Mouse (Mus musculus): ENCODE results near the gene Sox5. TPM values are rescaled to one million over a fixed set of nuclear protein-coding genes. Genes with fewer than 3 reads are reported as not detected.
A peak's percentile ranks its signal among the peaks of the same experiment; 100 is the strongest.

The Sox5 gene
- total and polyA plus RNA-seq, 3 experiments = 1.7 to 3.4 (median 2.4) TPM

GRCm38 (mm10) chr6:144443681-144444080, 338.1 kb downstream of the Sox5 start:
- H3K27ac ChIP-seq = no peak overlapping the region
- intact Hi-C loops (cut with DNase I) = no loop called here
- no peak for DNase-seq
- H3K4me3 ChIP-seq = no peak overlapping the region
- no peaks in the 10 kb centered on the region for H3K4me1 ChIP-seq (ENCODE audit: control insufficient read depth, insufficient read depth, low read length)
- no peaks in the 10 kb centered on the region for H3K27me3 ChIP-seq (ENCODE audit: control insufficient read depth, insufficient read depth, low read length)
- no peaks in the 10 kb centered on the region for H3K79me2 ChIP-seq (replicated peaks; ENCODE audit: control insufficient read depth, insufficient read depth, low read length)
- TF ChIP-seq EP300 (IDR thresholded peaks at IDR 0.05; ENCODE audit: insufficient read depth, low read depth, low read length) = no peak
- no peak for TF ChIP-seq POLR2A (IDR thresholded peaks at IDR 0.05; ENCODE audit: insufficient read depth, low read depth, low read length)
- TF ChIP-seq CTCF (IDR thresholded peaks at IDR 0.05) = no peak
- WGBS = 70% methylated on average over 1 of the region's 1 CpGs
- no peak overlapping the region for H3K9ac ChIP-seq (ENCODE audit: low read depth, low read length)
- H3K36me3 ChIP-seq (ENCODE audit: control insufficient read depth, insufficient read depth, low read length) = no peaks in the 10 kb centered on the region

GRCm38 (mm10) chr6:144429276-144429675, 352.5 kb downstream of the Sox5 start:
- no peak overlapping the region for H3K9ac ChIP-seq (ENCODE audit: low read depth, low read length)
- 67% methylated on average over 5 of the region's 5 CpGs for WGBS
- intact Hi-C loops (cut with DNase I) = no loop called here
- no peaks in the 10 kb centered on the region for H3K4me1 ChIP-seq (ENCODE audit: control insufficient read depth, insufficient read depth, low read length)
- H3K27me3 ChIP-seq (ENCODE audit: control insufficient read depth, insufficient read depth, low read length) = no peaks in the 10 kb centered on the region
- no peaks in the 10 kb centered on the region for H3K36me3 ChIP-seq (ENCODE audit: control insufficient read depth, insufficient read depth, low read length)
- H3K4me3 ChIP-seq = no peak overlapping the region
- TF ChIP-seq EP300 (IDR thresholded peaks at IDR 0.05; ENCODE audit: insufficient read depth, low read depth, low read length) = no peak
- TF ChIP-seq CTCF (IDR thresholded peaks at IDR 0.05) = peak; percentile 49
- no peaks in the 10 kb centered on the region for H3K79me2 ChIP-seq (replicated peaks; ENCODE audit: control insufficient read depth, insufficient read depth, low read length)
- H3K27ac ChIP-seq = no peak overlapping the region
- DNase-seq = no peak

GRCm38 (mm10) chr6:144408030-144408429, 373.7 kb downstream of the Sox5 start:
- H3K9ac ChIP-seq (ENCODE audit: low read depth, low read length) = no peak overlapping the region
- H3K27me3 ChIP-seq (ENCODE audit: control insufficient read depth, insufficient read depth, low read length) = no peaks in the 10 kb centered on the region
- no peaks in the 10 kb centered on the region for H3K36me3 ChIP-seq (ENCODE audit: control insufficient read depth, insufficient read depth, low read length)
- intact Hi-C loops (cut with DNase I) = no loop called here
- no peaks in the 10 kb centered on the region for H3K4me1 ChIP-seq (ENCODE audit: control insufficient read depth, insufficient read depth, low read length)
- no peaks in the 10 kb centered on the region for H3K79me2 ChIP-seq (replicated peaks; ENCODE audit: control insufficient read depth, insufficient read depth, low read length)
- no peak overlapping the region for H3K27ac ChIP-seq
- WGBS = 84% methylated on average over 3 of the region's 3 CpGs
- TF ChIP-seq CTCF (IDR thresholded peaks at IDR 0.05) (no peak), EP300 (IDR thresholded peaks at IDR 0.05; ENCODE audit: insufficient read depth, low read depth, low read length) (no peak), POLR2A (IDR thresholded peaks at IDR 0.05; ENCODE audit: insufficient read depth, low read depth, low read length) (no peak)
- no peak for DNase-seq
- H3K4me3 ChIP-seq = no peak overlapping the region

GRCm38 (mm10) chr6:144398115-144398514, 383.7 kb downstream of the Sox5 start:
- no peaks in the 10 kb centered on the region for H3K4me1 ChIP-seq (ENCODE audit: control insufficient read depth, insufficient read depth, low read length)
- DNase-seq = no peak
- H3K9ac ChIP-seq (ENCODE audit: low read depth, low read length) = no peak overlapping the region
- no peaks in the 10 kb centered on the region for H3K27me3 ChIP-seq (ENCODE audit: control insufficient read depth, insufficient read depth, low read length)
- no peak overlapping the region for H3K27ac ChIP-seq
- no peak overlapping the region for H3K4me3 ChIP-seq
- H3K36me3 ChIP-seq (ENCODE audit: control insufficient read depth, insufficient read depth, low read length) = no peaks in the 10 kb centered on the region
- TF ChIP-seq POLR2A (IDR thresholded peaks at IDR 0.05; ENCODE audit: insufficient read depth, low read depth, low read length) = no peak
- TF ChIP-seq CTCF (IDR thresholded peaks at IDR 0.05) = no peak
- TF ChIP-seq EP300 (IDR thresholded peaks at IDR 0.05; ENCODE audit: insufficient read depth, low read depth, low read length) = no peak
- H3K79me2 ChIP-seq (replicated peaks; ENCODE audit: control insufficient read depth, insufficient read depth, low read length) = no peaks in the 10 kb centered on the region
- intact Hi-C loops (cut with DNase I) = no loop called here
- WGBS = 63% methylated on average over 10 of the region's 10 CpGs

GRCm38 (mm10) chr6:144393151-144393550, 388.6 kb downstream of the Sox5 start:
- no peaks in the 10 kb centered on the region for H3K36me3 ChIP-seq (ENCODE audit: control insufficient read depth, insufficient read depth, low read length)
- 86% methylated on average over 6 of the region's 6 CpGs for WGBS
- no peak overlapping the region for H3K27ac ChIP-seq
- no peak for DNase-seq
- intact Hi-C loops (cut with DNase I) = no loop called here
- no peak overlapping the region for H3K4me3 ChIP-seq
- no peaks in the 10 kb centered on the region for H3K79me2 ChIP-seq (replicated peaks; ENCODE audit: control insufficient read depth, insufficient read depth, low read length)
- H3K27me3 ChIP-seq (ENCODE audit: control insufficient read depth, insufficient read depth, low read length) = no peaks in the 10 kb centered on the region
- H3K4me1 ChIP-seq (ENCODE audit: control insufficient read depth, insufficient read depth, low read length) = no peaks in the 10 kb centered on the region
- H3K9ac ChIP-seq (ENCODE audit: low read depth, low read length) = no peak overlapping the region
- TF ChIP-seq CTCF (IDR thresholded peaks at IDR 0.05) (no peak), POLR2A (IDR thresholded peaks at IDR 0.05; ENCODE audit: insufficient read depth, low read depth, low read length) (no peak), EP300 (IDR thresholded peaks at IDR 0.05; ENCODE audit: insufficient read depth, low read depth, low read length) (no peak)

- 84% methylated on average over 14 of the region's 14 CpGs for WGBS
- intact Hi-C loops (cut with DNase I) = no loop called here
- no peaks in the 10 kb centered on the region for H3K4me1 ChIP-seq (ENCODE audit: control insufficient read depth, insufficient read depth, low read length)
- DNase-seq = no peak
- no peaks in the 10 kb centered on the region for H3K79me2 ChIP-seq (replicated peaks; ENCODE audit: control insufficient read depth, insufficient read depth, low read length)
- H3K4me3 ChIP-seq = no peak overlapping the region
- no peaks in the 10 kb centered on the region for H3K36me3 ChIP-seq (ENCODE audit: control insufficient read depth, insufficient read depth, low read length)
- TF ChIP-seq CTCF (IDR thresholded peaks at IDR 0.05) = no peak
- TF ChIP-seq EP300 (IDR thresholded peaks at IDR 0.05; ENCODE audit: insufficient read depth, low read depth, low read length) = no peak
- no peak for TF ChIP-seq POLR2A (IDR thresholded peaks at IDR 0.05; ENCODE audit: insufficient read depth, low read depth, low read length)
- H3K27me3 ChIP-seq (ENCODE audit: control insufficient read depth, insufficient read depth, low read length) = no peaks in the 10 kb centered on the region
- no peak overlapping the region for H3K9ac ChIP-seq (ENCODE audit: low read depth, low read length)
- no peak overlapping the region for H3K27ac ChIP-seq
These were observed 392.3 kb downstream of the Sox5 start for GRCm38 (mm10) chr6:144389333-144390054.

Measured in heart, adult 2 months (tissue).